Mouse (Mus musculus): Measurements from ENCODE around the gene Scamp1. TPM values are rescaled to one million over a fixed set of nuclear protein-coding genes. Genes with fewer than 3 reads are reported as not detected.

Scamp1 gene
- polyA plus RNA-seq, 1 experiment from 2014 or later = 165 TPM

- Histone ChIP-seq H3K27me3 (ENCODE audit: control insufficient read depth, insufficient read depth, low read length) (peaks cover 13% of the 10 kb centered on the region), H3K9me3 (ENCODE audit: control insufficient read depth, low read length) (no peaks in the 10 kb centered on the region), H3K4me3 (replicated peaks; ENCODE audit: low read depth, low read length) (peak overlapping the region; percentile 49), H3K9ac (replicated peaks; ENCODE audit: low read length) (peak overlapping the region; percentile 60), H3K4me2 (ENCODE audit: low read length) (peak overlapping the region; percentile 98), H3K4me1 (ENCODE audit: control insufficient read depth, insufficient read depth, low read length) (peaks cover 20% of the 10 kb centered on the region), H3K36me3 (ENCODE audit: control insufficient read depth, insufficient read depth, low read length) (no peaks in the 10 kb centered on the region), H3K27ac (replicated peaks; ENCODE audit: low read depth, low read length) (0 out of 2 replicates have a peak overlapping the region, but pooled peaks have one; percentile 13)
- under 1% methylated on average over 55 of the region's 55 CpGs for WGBS
- DNase-seq (peak; percentile 73), ATAC-seq (ENCODE audit: low FRiP score, low TSS enrichment) (peak; percentile 53)
Measured at GRCm38 (mm10) chr13:94173633-94174576, 111.8 kb downstream of the Scamp1 start.

- ATAC-seq (ENCODE audit: low FRiP score, low TSS enrichment) = no peak
- no peaks in the 10 kb centered on the region for H3K9me3 ChIP-seq (ENCODE audit: control insufficient read depth, low read length)
- DNase-seq = no peak
- H3K27me3 ChIP-seq (ENCODE audit: control insufficient read depth, insufficient read depth, low read length) = peaks cover 13% of the 10 kb centered on the region
- peaks cover 12% of the 10 kb centered on the region for H3K4me1 ChIP-seq (ENCODE audit: control insufficient read depth, insufficient read depth, low read length)
- H3K4me3 ChIP-seq (replicated peaks; ENCODE audit: low read depth, low read length) = no peak overlapping the region
- WGBS = 83% methylated on average over 15 of the region's 15 CpGs
- no peak overlapping the region for H3K9ac ChIP-seq (replicated peaks; ENCODE audit: low read length)
- no peak overlapping the region; the same call in 1 of the 2 replicates for H3K4me2 ChIP-seq (ENCODE audit: low read length)
- no peaks in the 10 kb centered on the region for H3K36me3 ChIP-seq (ENCODE audit: control insufficient read depth, insufficient read depth, low read length)
- no peak overlapping the region for H3K27ac ChIP-seq (replicated peaks; ENCODE audit: low read depth, low read length)
Measured at GRCm38 (mm10) chr13:94172533-94173310, 112.9 kb downstream of the Scamp1 start.

- Histone ChIP-seq H3K36me3 (ENCODE audit: control insufficient read depth, insufficient read depth, low read length) (no peaks in the 10 kb centered on the region), H3K27me3 (ENCODE audit: control insufficient read depth, insufficient read depth, low read length) (peaks cover 13% of the 10 kb centered on the region), H3K27ac (replicated peaks; ENCODE audit: low read depth, low read length) (no peak overlapping the region), H3K9me3 (ENCODE audit: control insufficient read depth, low read length) (no peaks in the 10 kb centered on the region), H3K4me1 (ENCODE audit: control insufficient read depth, insufficient read depth, low read length) (peaks cover 12% of the 10 kb centered on the region), H3K4me2 (ENCODE audit: low read length) (no peak overlapping the region), H3K4me3 (replicated peaks; ENCODE audit: low read depth, low read length) (no peak overlapping the region), H3K9ac (replicated peaks; ENCODE audit: low read length) (no peak overlapping the region)
- 32% methylated on average over 5 of the region's 5 CpGs for WGBS
- DNase-seq (no peak), ATAC-seq (ENCODE audit: low FRiP score, low TSS enrichment) (no peak)
Measured at GRCm38 (mm10) chr13:94171612-94172011, 114.0 kb downstream of the Scamp1 start.

GRCm38 (mm10) chr13:94169325-94169916 is 116.2 kb downstream of the Scamp1 start:
- H3K4me2 ChIP-seq (ENCODE audit: low read length) = no peak overlapping the region
- H3K9ac ChIP-seq (replicated peaks; ENCODE audit: low read length) = no peak overlapping the region
- 51% methylated on average over 6 of the region's 6 CpGs for WGBS
- H3K4me1 ChIP-seq (ENCODE audit: control insufficient read depth, insufficient read depth, low read length) = peaks cover 2% of the 10 kb centered on the region
- ATAC-seq (ENCODE audit: low FRiP score, low TSS enrichment) = no peak
- H3K27ac ChIP-seq (replicated peaks; ENCODE audit: low read depth, low read length) = no peak overlapping the region
- H3K9me3 ChIP-seq (ENCODE audit: control insufficient read depth, low read length) = no peaks in the 10 kb centered on the region
- H3K4me3 ChIP-seq (replicated peaks; ENCODE audit: low read depth, low read length) = no peak overlapping the region
- peaks cover 4% of the 10 kb centered on the region; the same call in 1 of the 2 replicates for H3K27me3 ChIP-seq (ENCODE audit: control insufficient read depth, insufficient read depth, low read length)
- H3K36me3 ChIP-seq (ENCODE audit: control insufficient read depth, insufficient read depth, low read length) = no peaks in the 10 kb centered on the region
- no peak for DNase-seq

- Histone ChIP-seq H3K9me3 (ENCODE audit: control insufficient read depth, low read length) (no peaks in the 10 kb centered on the region), H3K4me2 (ENCODE audit: low read length) (no peak overlapping the region), H3K27me3 (ENCODE audit: control insufficient read depth, insufficient read depth, low read length) (peaks cover 4% of the 10 kb centered on the region; the same call in 1 of the 2 replicates), H3K9ac (replicated peaks; ENCODE audit: low read length) (no peak overlapping the region), H3K4me3 (replicated peaks; ENCODE audit: low read depth, low read length) (no peak overlapping the region), H3K27ac (replicated peaks; ENCODE audit: low read depth, low read length) (no peak overlapping the region), H3K4me1 (ENCODE audit: control insufficient read depth, insufficient read depth, low read length) (no peaks in the 10 kb centered on the region), H3K36me3 (ENCODE audit: control insufficient read depth, insufficient read depth, low read length) (no peaks in the 10 kb centered on the region)
- 82% methylated on average over 5 of the region's 5 CpGs for WGBS
- DNase-seq = no peak
- ATAC-seq (ENCODE audit: low FRiP score, low TSS enrichment) = no peak
Measured at GRCm38 (mm10) chr13:94168319-94168718, 117.3 kb downstream of the Scamp1 start.

GRCm38 (mm10) chr13:94164501-94164900 is 121.2 kb downstream of the Scamp1 start:
- H3K27me3 ChIP-seq (ENCODE audit: control insufficient read depth, insufficient read depth, low read length) = no peaks in the 10 kb centered on the region
- no peak overlapping the region for H3K27ac ChIP-seq (replicated peaks; ENCODE audit: low read depth, low read length)
- no peaks in the 10 kb centered on the region for H3K36me3 ChIP-seq (ENCODE audit: control insufficient read depth, insufficient read depth, low read length)
- no peak for DNase-seq
- H3K4me2 ChIP-seq (ENCODE audit: low read length) = no peak overlapping the region
- ATAC-seq (ENCODE audit: low FRiP score, low TSS enrichment) = no peak
- whole genome bisulfite sequencing = 79% methylated on average over 6 of the region's 6 CpGs
- no peaks in the 10 kb centered on the region for H3K4me1 ChIP-seq (ENCODE audit: control insufficient read depth, insufficient read depth, low read length)
- no peak overlapping the region for H3K9ac ChIP-seq (replicated peaks; ENCODE audit: low read length)
- no peak overlapping the region for H3K4me3 ChIP-seq (replicated peaks; ENCODE audit: low read depth, low read length)
- no peaks in the 10 kb centered on the region for H3K9me3 ChIP-seq (ENCODE audit: control insufficient read depth, low read length)

GRCm38 (mm10) chr13:94159478-94160220 is 126.0 kb downstream of the Scamp1 start:
- H3K27ac ChIP-seq (replicated peaks; ENCODE audit: low read depth, low read length) = no peak overlapping the region
- H3K4me2 ChIP-seq (ENCODE audit: low read length) = no peak overlapping the region
- H3K9ac ChIP-seq (replicated peaks; ENCODE audit: low read length) = no peak overlapping the region
- WGBS = 90% methylated on average over 7 of the region's 7 CpGs
- H3K36me3 ChIP-seq (ENCODE audit: control insufficient read depth, insufficient read depth, low read length) = no peaks in the 10 kb centered on the region
- DNase-seq (no peak), ATAC-seq (ENCODE audit: low FRiP score, low TSS enrichment) (no peak)
- H3K4me3 ChIP-seq (replicated peaks; ENCODE audit: low read depth, low read length) = no peak overlapping the region
- H3K4me1 ChIP-seq (ENCODE audit: control insufficient read depth, insufficient read depth, low read length) = no peaks in the 10 kb centered on the region
- no peaks in the 10 kb centered on the region for H3K9me3 ChIP-seq (ENCODE audit: control insufficient read depth, low read length)
- H3K27me3 ChIP-seq (ENCODE audit: control insufficient read depth, insufficient read depth, low read length) = no peaks in the 10 kb centered on the region

- ATAC-seq (ENCODE audit: low FRiP score, low TSS enrichment) = no peak
- no peak overlapping the region for H3K27ac ChIP-seq (replicated peaks; ENCODE audit: low read depth, low read length)
Measured at GRCm38 (mm10) chr13:94158864-94159477, 126.7 kb downstream of the Scamp1 start.

More at GRCm38 (mm10) chr13:94158864-94159477, 126.7 kb downstream of the Scamp1 start:
- H3K36me3 ChIP-seq (ENCODE audit: control insufficient read depth, insufficient read depth, low read length) = no peaks in the 10 kb centered on the region
- DNase-seq = peak; percentile 56
- no peak overlapping the region for H3K4me3 ChIP-seq (replicated peaks; ENCODE audit: low read depth, low read length)
- H3K9ac ChIP-seq (replicated peaks; ENCODE audit: low read length) = no peak overlapping the region
- WGBS = 53% methylated on average over 6 of the region's 6 CpGs
- H3K27me3 ChIP-seq (ENCODE audit: control insufficient read depth, insufficient read depth, low read length) = no peaks in the 10 kb centered on the region
- no peaks in the 10 kb centered on the region for H3K4me1 ChIP-seq (ENCODE audit: control insufficient read depth, insufficient read depth, low read length)
- no peak overlapping the region for H3K4me2 ChIP-seq (ENCODE audit: low read length)
- H3K9me3 ChIP-seq (ENCODE audit: control insufficient read depth, low read length) = no peaks in the 10 kb centered on the region
